Mouse (Mus musculus) T-cell, adult 2 months (primary cell): Measurements from ENCODE around the gene Rp9.
"Not testable (repeated sequence)": the region's sequence is repeated elsewhere in the genome, so short reads cannot be mapped to it uniquely, and the experiment has no call there.

ENCODE experiments used
- DNase-seq: peaks from one replicate; pipeline ENCODE4 v3.0.0; 2022; ENCODE audit warnings: low spot score

The Rp9 gene

GRCm38 (mm10) chr9:22461946-22462345 lies 7.6 kb downstream of the Rp9 start:
- DNase-seq = no peak

GRCm38 (mm10) chr9:22457142-22457835 lies 12.3 kb downstream of the Rp9 start:
- DNase-seq = no peak

- no peak for DNase-seq
Measured at GRCm38 (mm10) chr9:22455041-22455440, 14.5 kb downstream of the Rp9 start.

- DNase-seq = not testable (repeated sequence)
Measured at GRCm38 (mm10) chr9:22453990-22454389, 15.6 kb downstream of the Rp9 start, which contains the start of gene Gm17545. Gene Gm17545, plus strand, starts transcription at chr9:22454290.

GRCm38 (mm10) chr9:22453501-22453924 lies 16.0 kb downstream of the Rp9 start:
- no peak for DNase-seq

GRCm38 (mm10) chr9:22452697-22453096 lies 16.8 kb downstream of the Rp9 start:
- DNase-seq = no peak

- DNase-seq = no peak
Measured at GRCm38 (mm10) chr9:22449209-22449608, 20.3 kb downstream of the Rp9 start.

GRCm38 (mm10) chr9:22448420-22448819 lies 21.1 kb downstream of the Rp9 start:
- no peak for DNase-seq

- DNase-seq = no peak
Measured at GRCm38 (mm10) chr9:22447213-22447612, 22.3 kb downstream of the Rp9 start.

GRCm38 (mm10) chr9:22445123-22445522 lies 24.4 kb downstream of the Rp9 start:
- no peak for DNase-seq

- no peak for DNase-seq
Measured at GRCm38 (mm10) chr9:22443157-22443556, 26.4 kb downstream of the Rp9 start.

GRCm38 (mm10) chr9:22438826-22439225 lies 30.7 kb downstream of the Rp9 start:
- no peak for DNase-seq

- no peak for DNase-seq
Measured at GRCm38 (mm10) chr9:22434101-22434500, 35.4 kb downstream of the Rp9 start.

- DNase-seq = no peak
Measured at GRCm38 (mm10) chr9:22433221-22433620, 36.3 kb downstream of the Rp9 start.

- DNase-seq = no peak
Measured at GRCm38 (mm10) chr9:22430315-22430840, 39.2 kb downstream of the Rp9 start.

GRCm38 (mm10) chr9:22429533-22430241 lies 39.9 kb downstream of the Rp9 start:
- peak; percentile 22 for DNase-seq

GRCm38 (mm10) chr9:22428666-22429410 lies 40.7 kb downstream of the Rp9 start:
- DNase-seq = no peak

- DNase-seq = no peak
Measured at GRCm38 (mm10) chr9:22428028-22428665, 41.4 kb downstream of the Rp9 start.

GRCm38 (mm10) chr9:22424719-22425118 lies 44.8 kb downstream of the Rp9 start:
- DNase-seq = no peak

GRCm38 (mm10) chr9:22424196-22424595 lies 45.3 kb downstream of the Rp9 start:
- no peak for DNase-seq

- no peak for DNase-seq
Measured at GRCm38 (mm10) chr9:22423507-22423906, 46.0 kb downstream of the Rp9 start.

- no peak for DNase-seq
Measured at GRCm38 (mm10) chr9:22422559-22422958, 47.0 kb downstream of the Rp9 start.
